Mouse (Mus musculus) midbrain, embryonic 12.5 days (tissue): ENCODE results near the gene Ankrd27. TPM values are rescaled to one million over a fixed set of nuclear protein-coding genes. Genes with fewer than 3 reads are reported as not detected.

Experiments used
- ATAC-seq: fragments of 200-750 bp; cut with Nextera tagmentation; 2 replicates; pipeline ENCODE4 v1.8.0; 2017; ENCODE audit warnings: low read depth, moderate TSS enrichment, moderate library complexity; ENCODE audit not compliant: low FRiP score
- H3K27ac ChIP-seq: fragments of 300-500 bp; sonication (generic); replicated peaks from 2 replicates; pipeline ENCODE4 v1.5.1; 2016; ENCODE audit warnings: mild to moderate bottlenecking
- H3K27me3 ChIP-seq: fragments of 300-500 bp; sonication (generic); 2 replicates; pipeline ENCODE4 v1.6.1; 2016; ENCODE audit warnings: mild to moderate bottlenecking
- H3K36me3 ChIP-seq: fragments of 300-500 bp; sonication (generic); 2 replicates; pipeline ENCODE4 v1.6.1; 2016
- H3K4me1 ChIP-seq: fragments of 300-500 bp; sonication (generic); 2 replicates; pipeline ENCODE4 v1.6.1; 2016
- H3K4me2 ChIP-seq: fragments of 300-500 bp; sonication (generic); replicated peaks from 2 replicates; pipeline ENCODE4 v1.6.1; 2016; ENCODE audit warnings: mild to moderate bottlenecking, moderate library complexity
- H3K4me3 ChIP-seq: fragments of 300-500 bp; sonication (generic); 2 replicates; pipeline ENCODE4 v1.5.1; 2016; ENCODE audit warnings: mild to moderate bottlenecking
- H3K9ac ChIP-seq: fragments of 300-500 bp; sonication (generic); replicated peaks from 2 replicates; pipeline ENCODE4 v1.6.1; 2016; ENCODE audit warnings: mild to moderate bottlenecking, moderate library complexity
- H3K9me3 ChIP-seq: fragments of 300-500 bp; sonication (generic); 2 replicates; pipeline ENCODE4 v1.6.1; 2016; ENCODE audit warnings: mild to moderate bottlenecking
- WGBS: fragments of 180-500 bp; shearing (Covaris S2); methylation state at CpG from one replicate; pipeline ENCODE4 v1.1.7; 2016; 5-methylcytosine and 5-hydroxymethylcytosine counted together
- polyA plus RNA-seq: library from polyadenylated mRNA; unstranded; fragments of >200 nt; fragmentation: Nextera tagmentation; extraction: Ambion mirVana; gene quantifications from 2 replicates; pipeline ENCODE4 v1.2.1, GENCODE M21; 2016

Ankrd27 gene
- polyA plus RNA-seq, 1 experiment from 2014 or later, result 32.4 TPM

DNA sequence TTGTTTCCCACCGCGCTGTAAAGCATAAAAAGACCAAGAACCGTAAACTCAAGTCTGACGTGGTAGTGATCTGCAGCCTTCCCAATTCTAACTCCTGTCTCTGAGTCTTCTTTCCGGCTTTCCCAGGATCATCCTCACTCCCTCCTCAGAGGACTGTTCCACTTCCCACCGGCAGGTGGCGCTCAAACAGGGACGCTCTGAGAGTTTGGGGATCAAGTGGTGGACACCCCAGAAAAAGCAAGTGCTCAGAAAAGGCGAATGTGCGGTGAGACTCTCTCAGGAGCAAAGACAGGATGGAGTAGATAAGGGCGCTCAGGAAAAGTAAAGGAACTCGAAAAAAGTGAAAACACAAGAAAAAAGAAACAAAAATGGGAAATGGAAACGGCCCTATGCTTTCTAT, 100.7 kb downstream of the Ankrd27 start:
- Histone ChIP-seq H3K9me3 (no peaks in the 10 kb centered on the region), H3K27ac (no peak overlapping the region), H3K36me3 (peaks cover 8% of the 10 kb centered on the region; the same call in 1 of the 2 replicates), H3K4me3 (no peak overlapping the region), H3K27me3 (0 out of 2 replicates have a peak, but pooled peaks cover 5% of the 10 kb centered on the region), H3K4me1 (peaks cover 40% of the 10 kb centered on the region), H3K9ac (no peak overlapping the region), H3K4me2 (peak overlapping the region; percentile 29; the same call in 1 of the 2 replicates)
- 28% methylated on average over 13 of the region's 13 CpGs for WGBS
- ATAC-seq, result no peak

DNA sequence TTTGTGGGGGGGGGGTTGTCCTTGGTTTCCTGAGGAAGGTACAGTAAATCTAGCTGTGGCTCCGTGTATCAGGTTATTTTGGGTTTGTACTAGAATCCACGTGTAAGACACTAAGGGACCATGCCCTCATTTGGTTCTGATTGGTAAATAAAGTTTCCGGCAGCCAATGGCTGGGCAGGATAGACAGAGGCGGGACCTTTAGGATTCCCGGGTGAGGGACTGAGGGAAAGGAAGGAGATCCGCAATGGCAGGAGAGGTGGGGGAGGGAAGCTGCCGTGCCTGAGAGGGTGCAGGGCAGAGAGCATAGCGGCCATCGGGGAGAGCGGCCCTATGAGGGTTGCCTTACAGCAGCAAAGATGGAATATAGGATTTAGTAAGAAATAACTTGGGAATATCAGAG, 101.2 kb downstream of the Ankrd27 start:
- H3K27ac ChIP-seq, result no peak overlapping the region
- H3K9me3 ChIP-seq, result no peaks in the 10 kb centered on the region
- peak overlapping the region; percentile 29; the same call in 1 of the 2 replicates for H3K4me2 ChIP-seq
- no peak overlapping the region for H3K4me3 ChIP-seq
- peak; percentile 36; the same call in 1 of the 2 replicates for ATAC-seq
- H3K4me1 ChIP-seq, result peaks cover 40% of the 10 kb centered on the region
- 26% methylated on average over 10 of the region's 10 CpGs for WGBS
- H3K9ac ChIP-seq, result no peak overlapping the region
- H3K27me3 ChIP-seq, result 0 out of 2 replicates have a peak, but pooled peaks cover 5% of the 10 kb centered on the region
- peaks cover 11% of the 10 kb centered on the region for H3K36me3 ChIP-seq

DNA sequence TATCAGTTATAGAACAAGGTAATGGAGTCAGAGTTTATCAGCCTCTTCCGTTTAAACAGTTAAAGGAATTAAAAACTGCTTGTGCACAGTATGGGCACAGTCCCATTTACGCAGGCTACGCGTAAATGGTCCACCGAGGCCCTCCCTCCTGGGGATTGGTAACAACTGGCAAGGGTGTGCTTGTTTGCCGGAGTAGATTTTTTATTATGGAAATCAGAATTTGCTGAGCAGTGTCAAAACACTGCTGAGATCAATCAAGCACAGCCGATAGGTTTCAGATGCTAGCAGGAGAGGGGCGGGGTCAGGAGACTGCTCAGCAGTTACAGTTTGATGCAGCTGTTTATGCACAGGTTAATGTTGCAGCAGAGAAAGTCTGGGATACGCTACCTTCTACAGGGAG, 102.2 kb downstream of the Ankrd27 start:
- peaks cover 13% of the 10 kb centered on the region for H3K36me3 ChIP-seq
- no peak overlapping the region for H3K9ac ChIP-seq
- peaks cover 40% of the 10 kb centered on the region for H3K4me1 ChIP-seq
- no peaks in the 10 kb centered on the region for H3K9me3 ChIP-seq
- no peak overlapping the region for H3K4me3 ChIP-seq
- H3K27ac ChIP-seq, result no peak overlapping the region
- H3K4me2 ChIP-seq, result no peak overlapping the region
- 61% methylated on average over 9 of the region's 9 CpGs for WGBS
- ATAC-seq, result no peak
- H3K27me3 ChIP-seq, result 0 out of 2 replicates have a peak, but pooled peaks cover 5% of the 10 kb centered on the region

Other genes with a start within 250 kb of the Ankrd27 start
- 21.7 and 22.9 TPM in 2 replicates for gene Faap24, start 189.4 kb upstream of the Ankrd27 start, polyA plus RNA-seq
- 49.2 and 52.1 TPM in 2 replicates for gene Cep89, start 189.2 kb upstream of the Ankrd27 start, polyA plus RNA-seq
- 0.13 TPM in 1 of 2 replicates, not detected in the other for gene Slc7a9, start 137.4 kb upstream of the Ankrd27 start, polyA plus RNA-seq
- 0.11 and 0.55 TPM in 2 replicates for gene Tdrd12, start 48.5 kb upstream of the Ankrd27 start, polyA plus RNA-seq
- 40.4 and 43.5 TPM in 2 replicates for gene Nudt19, start 29.9 kb upstream of the Ankrd27 start, polyA plus RNA-seq
- 0.11 and 0.26 TPM in 2 replicates for gene Rgs9bp, start 662 bp upstream of the Ankrd27 start, polyA plus RNA-seq
- 264 and 277 TPM in 2 replicates for gene Pdcd5, start 61.3 kb downstream of the Ankrd27 start, polyA plus RNA-seq
- gene Dpy19l3, start 168.2 kb downstream of the Ankrd27 start, polyA plus RNA-seq, result 39.2 and 44.8 TPM in 2 replicates
- 24.3 and 24.8 TPM in 2 replicates for gene Zfp507, start 216.8 kb downstream of the Ankrd27 start, polyA plus RNA-seq